Mouse (Mus musculus): ENCODE results near the gene Olfr128. TPM values are rescaled to one million over a fixed set of nuclear protein-coding genes. Genes with fewer than 3 reads are reported as not detected.

Olfr128 gene
- not detected in 2 replicates for polyA plus RNA-seq (2012; rRNA removed)

DNA sequence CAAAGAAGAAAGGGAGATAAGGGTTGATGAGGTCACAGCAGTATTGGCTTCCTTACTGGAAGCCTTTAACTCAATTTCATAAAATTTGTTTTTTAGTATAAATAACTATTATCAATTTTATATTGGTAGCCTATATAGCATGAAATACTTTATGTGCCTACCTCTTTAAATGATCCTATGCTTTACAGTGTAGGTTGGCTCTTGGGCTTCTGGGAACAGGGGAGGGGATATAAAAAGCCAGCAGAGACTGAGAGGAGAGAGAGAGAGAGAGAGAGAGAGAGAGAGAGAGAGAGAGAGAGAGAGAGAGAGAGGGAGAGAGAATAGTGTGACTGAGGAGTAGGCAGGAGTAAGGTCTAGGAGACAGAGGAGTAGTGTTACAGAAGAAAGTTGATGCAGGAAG lies at the start of gene Olfr128:
Olfr128 (plus strand) TSS at position 301 of the 400 bp plus-strand sequence.

DNA sequence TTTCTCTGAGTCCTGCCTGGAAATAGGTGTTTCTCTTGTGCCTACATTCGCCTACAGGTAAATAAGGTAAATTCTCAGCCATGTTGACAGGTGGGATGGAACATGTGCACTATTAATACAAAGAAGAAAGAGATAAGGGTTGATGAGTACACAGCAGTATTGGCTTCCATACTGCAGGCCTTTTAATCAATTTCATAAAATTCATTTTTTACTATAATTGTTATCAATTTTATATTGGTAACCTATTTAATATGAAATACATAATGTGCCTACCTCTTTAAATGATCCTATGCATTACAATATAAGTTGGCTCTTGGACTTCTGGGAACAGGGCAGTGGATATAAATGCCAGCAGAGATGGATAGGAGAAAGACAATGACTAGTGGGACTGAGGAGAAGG lies 20.2 kb upstream of the Olfr128 start, which contains the start of gene Olfr127:
Olfr127 (plus strand) TSS at position 301 of the 400 bp plus-strand sequence.

GRCm38 (mm10) chr17:37952979-37953378 lies 32.6 kb downstream of the Olfr128 start, which contains the start of gene Olfr761:
Gene Olfr761 (minus strand): TSS chr17:37953079.

Other genes with a start within 250 kb of the Olfr128 start
- not detected in 2 replicates for gene Olfr119, start 224.0 kb upstream of the Olfr128 start, polyA plus RNA-seq (2012; rRNA removed)
- not detected in 2 replicates for gene Olfr120, start 198.7 kb upstream of the Olfr128 start, polyA plus RNA-seq (2012; rRNA removed)
- gene Olfr121, start 171.7 kb upstream of the Olfr128 start, polyA plus RNA-seq (2012; rRNA removed): not detected in 2 replicates
- not detected in 2 replicates for gene Olfr122, start 151.9 kb upstream of the Olfr128 start, polyA plus RNA-seq (2012; rRNA removed)
- not detected in 2 replicates for gene Olfr123, start 127.0 kb upstream of the Olfr128 start, polyA plus RNA-seq (2012; rRNA removed)
- not detected in 2 replicates for gene Olfr124, start 120.7 kb upstream of the Olfr128 start, polyA plus RNA-seq (2012; rRNA removed)
- gene Olfr125, start 87.6 kb upstream of the Olfr128 start, polyA plus RNA-seq (2012; rRNA removed): not detected in 2 replicates
- gene Olfr126, start 73.1 kb upstream of the Olfr128 start, polyA plus RNA-seq (2012; rRNA removed): not detected in 2 replicates
- not detected in 2 replicates for gene Olfr127, start 20.1 kb upstream of the Olfr128 start, polyA plus RNA-seq (2012; rRNA removed)
- gene Olfr761, start 32.5 kb downstream of the Olfr128 start, polyA plus RNA-seq (2012; rRNA removed): not detected in 2 replicates
- gene Olfr129, start 139.5 kb downstream of the Olfr128 start, polyA plus RNA-seq (2012; rRNA removed): not detected in 2 replicates
- gene Olfr130, start 143.4 kb downstream of the Olfr128 start, polyA plus RNA-seq (2012; rRNA removed): not detected in 2 replicates
- gene Olfr131, start 168.1 kb downstream of the Olfr128 start, polyA plus RNA-seq (2012; rRNA removed): not detected in 2 replicates
- not detected in 2 replicates for gene Olfr132, start 214.0 kb downstream of the Olfr128 start, polyA plus RNA-seq (2012; rRNA removed)
- gene Olfr133, start 224.7 kb downstream of the Olfr128 start, polyA plus RNA-seq (2012; rRNA removed): not detected in 2 replicates

All from central nervous system, embryonic 18 days (tissue).